Mouse (Mus musculus): ENCODE measurements at regions not wholly inside any gene's neighbourhood (a gene's known extent, or its start where the extent isn't known, plus 50 kb on each side); places are given as distances from the start of the nearest gene placed in this dataset.
A peak's percentile ranks its signal among the peaks of the same experiment; 100 is the strongest.

- no peak for DNase-seq (ENCODE audit: low spot score)
- peaks cover 48% of the 10 kb centered on the region for H3K4me1 ChIP-seq
- H3K27ac ChIP-seq (replicated peaks) = peak overlapping the region; percentile 65
- H3K9me3 ChIP-seq = no peaks in the 10 kb centered on the region
- no peak overlapping the region for H3K4me3 ChIP-seq
- WGBS = 51% methylated on average over 5 of the region's 5 CpGs
- no peaks in the 10 kb centered on the region for H3K36me3 ChIP-seq (replicated peaks)
- no peaks in the 10 kb centered on the region; the same call in 1 of the 2 replicates for H3K27me3 ChIP-seq (replicated peaks; ENCODE audit: low read depth, poor library complexity, severe bottlenecking)
Measured at GRCm38 (mm10) chr2:103896160-103896559, 61.6 kb upstream of the Lmo2 start.

- Histone ChIP-seq H3K27me3 (replicated peaks; ENCODE audit: low read depth, poor library complexity, severe bottlenecking) (no peaks in the 10 kb centered on the region; the same call in 1 of the 2 replicates), H3K4me3 (no peak overlapping the region), H3K9me3 (no peaks in the 10 kb centered on the region), H3K27ac (replicated peaks) (peak overlapping the region; percentile 65), H3K36me3 (replicated peaks) (no peaks in the 10 kb centered on the region), H3K4me1 (peaks cover 48% of the 10 kb centered on the region)
- no peak for DNase-seq (ENCODE audit: low spot score)
- 39% methylated on average over 3 of the region's 3 CpGs for WGBS
Measured at GRCm38 (mm10) chr2:103896814-103897213, 61.0 kb upstream of the Lmo2 start.

GRCm38 (mm10) chr2:103899713-103900112 lies 58.1 kb upstream of the Lmo2 start:
- WGBS = 92% methylated on average over 6 of the region's 6 CpGs
- Histone ChIP-seq H3K36me3 (replicated peaks) (no peaks in the 10 kb centered on the region), H3K4me3 (no peak overlapping the region), H3K9me3 (no peaks in the 10 kb centered on the region), H3K4me1 (peaks cover 46% of the 10 kb centered on the region), H3K27ac (replicated peaks) (no peak overlapping the region), H3K27me3 (replicated peaks; ENCODE audit: low read depth, poor library complexity, severe bottlenecking) (no peaks in the 10 kb centered on the region; the same call in none of the 2 replicates)
- no peak for DNase-seq (ENCODE audit: low spot score)

DNA sequence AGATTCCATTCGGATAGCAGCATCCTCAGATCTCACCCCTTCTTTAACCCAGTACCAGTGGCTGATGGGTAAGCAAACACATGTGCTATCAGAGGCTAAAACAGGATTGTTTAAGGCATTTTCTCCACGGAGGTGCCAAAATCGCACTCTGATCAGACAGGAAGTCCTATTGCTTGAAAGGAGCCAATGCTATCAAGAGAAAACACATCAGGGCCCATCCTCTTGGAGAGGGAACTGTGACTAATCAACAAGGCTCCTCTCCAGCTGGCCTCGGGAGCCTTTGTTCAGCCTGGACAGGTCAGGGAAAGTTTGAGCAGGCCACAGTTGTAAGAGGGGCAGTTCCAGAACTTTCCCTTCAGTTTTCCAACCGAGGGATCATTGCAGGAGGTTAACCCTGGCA lies 57.4 kb upstream of the Lmo2 start:
- DNase-seq (ENCODE audit: low spot score) = no peak
- Histone ChIP-seq H3K27ac (replicated peaks) (no peak overlapping the region), H3K36me3 (replicated peaks) (no peaks in the 10 kb centered on the region), H3K4me1 (peaks cover 39% of the 10 kb centered on the region), H3K27me3 (replicated peaks; ENCODE audit: low read depth, poor library complexity, severe bottlenecking) (no peaks in the 10 kb centered on the region; the same call in none of the 2 replicates), H3K4me3 (no peak overlapping the region), H3K9me3 (no peaks in the 10 kb centered on the region)
- 66% methylated on average over 5 of the region's 5 CpGs for WGBS

- no peak for DNase-seq (ENCODE audit: low spot score)
- H3K27me3 ChIP-seq (replicated peaks; ENCODE audit: low read depth, poor library complexity, severe bottlenecking) = no peaks in the 10 kb centered on the region; the same call in none of the 2 replicates
- no peak overlapping the region for H3K4me3 ChIP-seq
- H3K36me3 ChIP-seq (replicated peaks) = no peaks in the 10 kb centered on the region
- WGBS = 76% methylated on average over 1 of the region's 1 CpGs
- H3K9me3 ChIP-seq = no peaks in the 10 kb centered on the region
- H3K27ac ChIP-seq (replicated peaks) = peak overlapping the region; percentile 35; the same call in 1 of the 2 replicates
- peaks cover 38% of the 10 kb centered on the region for H3K4me1 ChIP-seq
Measured at GRCm38 (mm10) chr2:103901457-103901856, 56.3 kb upstream of the Lmo2 start.

DNA sequence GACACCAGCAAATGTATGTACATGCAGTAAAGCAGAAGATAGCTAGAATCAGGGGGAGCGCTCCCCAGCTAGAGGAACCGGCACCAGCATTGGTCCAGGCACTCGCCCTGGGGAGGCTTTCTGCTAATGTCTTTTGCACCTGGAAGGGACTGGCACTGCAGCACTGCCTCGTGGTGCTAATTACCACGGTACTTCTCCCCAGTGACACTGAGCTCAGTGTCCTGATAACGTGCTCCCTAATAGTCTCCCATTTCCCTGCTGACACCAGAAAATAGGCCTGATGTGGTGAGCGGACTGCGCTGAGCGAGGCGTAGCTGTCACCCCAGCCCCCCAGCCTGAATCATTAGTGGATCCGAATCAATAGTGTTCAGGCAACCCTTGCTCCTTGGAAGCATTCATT lies 55.0 kb upstream of the Lmo2 start:
- Histone ChIP-seq H3K27me3 (replicated peaks; ENCODE audit: low read depth, poor library complexity, severe bottlenecking) (no peaks in the 10 kb centered on the region; the same call in none of the 2 replicates), H3K9me3 (no peaks in the 10 kb centered on the region), H3K4me3 (no peak overlapping the region), H3K4me1 (peaks cover 37% of the 10 kb centered on the region), H3K27ac (replicated peaks) (no peak overlapping the region), H3K36me3 (replicated peaks) (no peaks in the 10 kb centered on the region)
- WGBS = 68% methylated on average over 11 of the region's 11 CpGs
- DNase-seq (ENCODE audit: low spot score) = no peak

DNA sequence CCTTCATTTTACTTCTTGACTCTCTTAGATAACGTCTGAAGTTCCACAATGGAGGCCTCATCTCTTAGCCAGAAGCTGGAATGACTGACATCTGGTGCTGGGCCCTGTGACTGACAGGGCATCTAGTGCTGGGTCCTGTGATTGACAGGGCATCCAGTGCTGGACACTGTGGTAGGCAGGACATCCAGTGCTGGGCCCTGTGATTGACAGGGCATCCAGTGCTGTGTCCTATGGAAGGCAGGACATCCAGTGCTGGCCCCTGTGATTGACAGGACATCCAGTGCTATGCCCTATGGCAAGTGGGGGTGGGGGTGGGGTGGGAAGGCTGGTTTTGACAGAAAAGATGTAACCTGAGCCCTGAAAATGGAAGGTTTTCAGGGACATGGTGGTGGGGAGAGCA lies 52.1 kb upstream of the Lmo2 start:
- Histone ChIP-seq H3K36me3 (replicated peaks) (no peaks in the 10 kb centered on the region), H3K27me3 (replicated peaks; ENCODE audit: low read depth, poor library complexity, severe bottlenecking) (no peaks in the 10 kb centered on the region; the same call in 1 of the 2 replicates), H3K4me3 (no peak overlapping the region), H3K27ac (replicated peaks) (no peak overlapping the region), H3K9me3 (no peaks in the 10 kb centered on the region), H3K4me1 (peaks cover 35% of the 10 kb centered on the region)
- WGBS = 63% methylated on average over 1 of the region's 1 CpGs
- peak; percentile 50 for DNase-seq (ENCODE audit: low spot score)

DNA sequence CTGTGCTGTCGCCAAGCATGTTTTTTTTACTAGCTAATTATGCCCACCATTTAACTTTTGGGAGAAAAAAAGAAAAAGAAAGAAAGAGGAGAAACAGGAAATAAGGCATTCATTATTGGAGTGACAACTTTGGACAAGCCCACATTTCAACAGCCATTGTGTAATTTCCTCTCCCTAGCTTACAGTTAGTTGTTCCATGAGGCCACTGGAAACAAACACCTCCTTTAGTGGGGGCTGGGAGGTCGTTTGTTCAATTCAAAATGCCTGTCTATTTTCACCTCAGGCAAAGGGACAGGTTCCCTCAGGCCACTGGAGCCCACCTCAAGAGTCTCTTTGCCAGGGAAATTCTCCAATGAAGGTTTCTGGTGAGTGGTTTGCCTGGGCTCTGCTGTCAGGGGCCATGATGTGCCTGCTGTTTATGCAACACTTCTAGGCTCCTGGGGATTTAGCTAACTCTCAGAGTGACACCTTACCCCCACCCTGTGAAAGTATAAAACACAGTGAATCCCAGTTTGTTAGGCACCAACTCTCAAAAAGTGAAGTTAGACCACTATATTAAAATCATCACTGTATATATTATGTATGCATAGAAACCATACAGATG lies 51.1 kb upstream of the Lmo2 start:
- 26% methylated on average over 2 of the region's 2 CpGs for WGBS
- peak overlapping the region; percentile 57; the same call in 1 of the 2 replicates for H3K27ac ChIP-seq (replicated peaks)
- DNase-seq (ENCODE audit: low spot score) = no peak
- H3K4me1 ChIP-seq = peaks cover 28% of the 10 kb centered on the region
- H3K9me3 ChIP-seq = no peaks in the 10 kb centered on the region
- H3K4me3 ChIP-seq = no peak overlapping the region
- no peaks in the 10 kb centered on the region; the same call in 1 of the 2 replicates for H3K27me3 ChIP-seq (replicated peaks; ENCODE audit: low read depth, poor library complexity, severe bottlenecking)
- H3K36me3 ChIP-seq (replicated peaks) = no peaks in the 10 kb centered on the region
